Mouse (Mus musculus): ENCODE measurements around the gene Myh14.

DNA sequence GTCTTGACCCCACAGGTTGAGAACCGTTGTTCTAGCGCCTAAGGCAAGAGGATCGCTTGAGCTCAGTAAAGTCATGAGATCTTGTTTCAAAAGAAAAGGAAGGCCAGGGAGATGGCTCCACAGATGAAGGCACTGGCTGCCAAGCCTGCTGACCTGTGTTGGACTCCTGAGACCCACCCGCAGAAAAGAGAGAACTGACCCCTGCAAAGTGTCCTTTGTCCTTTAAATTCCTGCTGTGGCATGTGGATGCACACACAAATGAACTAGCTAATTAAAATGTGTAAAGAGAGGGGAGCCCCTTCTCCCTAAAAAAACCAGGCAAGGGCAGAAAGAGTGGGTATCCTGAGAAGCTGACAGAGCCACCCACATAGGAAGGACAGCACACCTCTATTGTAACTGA is 98.8 kb downstream of the Myh14 start:
- TF ChIP-seq CTCF (conservative IDR thresholded peaks at IDR 0.05; ENCODE audit: low read length): no peak
- TF ChIP-seq POU5F1 (IDR thresholded peaks at IDR 0.05; ENCODE audit: borderline replicate concordance, low read length): no peak

Measured in E14TG2a.4 (cell line).